Mouse (Mus musculus): ENCODE results near the gene Pabpc4.
A peak's percentile ranks its signal among the peaks of the same experiment; 100 is the strongest.
"Not testable (repeated sequence)": the region's sequence is repeated elsewhere in the genome, so short reads cannot be mapped to it uniquely, and the experiment has no call there.

Gene Pabpc4

DNA sequence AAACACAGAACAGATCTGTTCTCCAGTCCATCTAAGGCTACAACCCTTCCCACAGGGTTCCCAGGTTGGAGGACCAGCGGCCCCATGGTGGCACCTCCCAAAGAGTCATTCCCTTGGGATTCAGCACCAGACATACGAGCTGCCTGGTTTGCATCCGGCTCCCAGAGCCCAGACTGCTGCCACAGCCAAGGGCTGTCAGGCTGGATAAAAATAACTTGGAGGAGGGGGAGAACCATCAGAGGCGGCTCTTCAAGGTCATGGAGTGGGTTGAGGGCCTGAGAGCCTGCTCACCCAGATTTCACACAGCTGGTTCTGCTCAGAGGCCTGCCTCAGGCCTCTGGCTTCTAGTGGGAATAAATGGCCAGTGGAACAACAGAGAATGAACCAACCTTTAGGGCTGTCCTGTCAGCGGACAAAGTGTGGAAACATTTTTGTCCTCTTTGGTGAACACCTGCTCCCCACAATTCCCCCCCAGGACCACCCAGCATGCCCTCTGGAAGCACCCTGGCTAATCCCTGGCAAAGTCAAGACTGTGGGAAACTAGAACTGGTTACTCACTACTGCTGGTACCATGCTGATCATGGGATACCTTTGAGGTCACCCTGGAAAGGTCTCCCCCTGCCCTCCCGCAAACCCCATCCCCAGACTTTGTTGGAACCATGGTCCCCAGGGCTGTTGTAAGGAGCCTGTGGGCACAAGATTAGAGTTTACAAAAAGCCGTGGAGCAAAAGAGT, 14.8 kb upstream of the Pabpc4 start:
- DNase-seq (ENCODE audit: low read depth, low spot score): no peak

DNA sequence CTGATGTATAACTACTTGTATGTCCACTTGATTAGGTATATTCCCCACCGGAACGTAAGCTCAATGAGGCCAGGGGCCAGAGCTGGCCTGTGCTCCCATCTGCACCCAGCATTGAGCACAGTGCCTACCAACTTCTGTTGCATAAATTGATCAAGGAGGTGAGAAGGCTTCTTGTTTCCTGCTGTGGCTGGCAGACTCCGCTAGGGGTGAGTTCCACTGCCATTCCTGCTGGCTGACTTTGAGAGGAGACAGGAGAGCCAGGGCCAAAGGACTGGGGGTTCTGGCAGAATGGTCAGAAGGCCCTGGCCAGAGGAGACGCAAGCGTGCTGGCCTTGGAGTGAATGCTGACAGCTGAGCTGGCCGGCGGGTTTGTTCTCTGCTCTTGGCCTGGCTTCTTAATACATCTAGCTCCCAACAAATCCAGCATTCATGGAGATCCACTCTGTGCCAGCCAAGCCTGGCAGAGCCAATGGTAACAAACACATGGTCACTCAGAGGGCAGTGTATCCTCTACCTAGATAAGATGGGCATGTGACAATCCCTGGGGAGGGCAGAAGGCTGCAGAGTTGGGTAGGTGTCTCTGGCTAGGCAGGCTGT, 13.1 kb upstream of the Pabpc4 start:
- no peak for DNase-seq (ENCODE audit: low read depth, low spot score)

DNA sequence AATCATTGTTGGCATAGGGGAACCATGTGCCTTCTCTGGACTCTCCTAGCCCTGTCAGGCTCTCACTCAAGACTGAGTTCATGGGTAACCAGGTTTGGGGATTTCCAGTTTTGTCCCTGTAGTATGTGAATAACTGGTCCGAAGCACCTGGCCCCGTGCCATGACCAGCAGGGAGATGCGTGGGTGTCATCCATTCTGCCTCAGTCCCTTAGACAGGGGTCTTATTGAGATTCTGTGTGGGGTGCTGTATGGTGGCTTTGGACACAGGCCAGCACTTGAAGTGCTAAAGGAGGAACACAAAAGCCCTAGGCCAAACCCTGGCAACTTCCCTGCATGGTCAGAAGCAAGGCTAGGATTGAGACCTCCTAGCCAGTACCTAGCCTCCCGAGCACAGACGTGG, 9.9 kb upstream of the Pabpc4 start:
- DNase-seq (ENCODE audit: low read depth, low spot score): no peak

DNA sequence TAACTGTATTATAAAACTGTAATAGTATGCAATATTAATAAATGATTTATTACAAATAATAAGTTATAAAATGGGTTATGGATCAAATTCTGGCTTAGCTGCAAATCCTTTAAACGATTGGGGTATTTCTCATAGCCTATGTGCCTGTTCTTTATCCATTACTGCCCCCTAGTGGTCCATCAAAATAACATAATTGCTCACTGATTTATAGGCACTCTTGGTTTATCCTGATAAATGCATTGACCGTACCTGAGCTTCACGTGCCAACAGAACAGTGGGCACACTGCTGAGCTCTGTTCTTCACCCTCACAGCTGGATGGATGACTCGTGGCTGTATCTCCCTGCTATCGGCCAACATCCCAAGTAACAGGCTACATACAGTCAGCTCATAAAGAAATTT, 7.5 kb upstream of the Pabpc4 start:
- DNase-seq (ENCODE audit: low read depth, low spot score): peak; percentile 39

DNA sequence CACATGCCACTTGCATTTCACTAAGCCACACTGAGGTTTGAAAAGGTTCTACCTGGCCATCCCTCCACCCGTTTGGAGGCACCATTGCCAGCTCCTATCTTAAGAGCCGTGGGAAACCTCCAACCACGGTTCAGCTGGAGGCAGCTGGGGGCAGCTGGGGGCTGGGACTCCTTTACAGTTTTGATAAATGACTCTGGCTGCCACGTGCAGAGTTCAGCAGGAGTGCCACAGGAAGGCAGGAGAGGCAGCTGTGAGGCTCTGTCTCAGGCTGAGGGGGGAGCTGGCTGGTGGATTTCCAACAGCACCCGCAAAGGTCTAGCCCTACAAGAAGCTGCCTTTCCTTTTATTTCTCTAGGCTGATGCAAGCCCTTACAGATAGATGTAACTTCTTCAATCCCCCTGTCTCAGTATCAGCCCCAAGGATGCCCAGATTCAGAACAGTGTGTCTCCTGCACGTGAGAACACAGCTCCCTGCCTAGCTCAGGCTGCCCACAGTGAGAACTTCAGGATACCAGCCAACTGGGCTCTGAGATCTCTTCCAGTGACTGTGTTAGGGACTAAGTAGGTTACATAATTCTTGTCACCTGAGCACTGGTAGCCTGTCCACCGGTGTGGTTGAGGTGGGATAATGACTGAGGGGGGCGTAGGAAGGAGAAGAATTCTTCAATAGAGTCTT, 1.9 kb upstream of the Pabpc4 start:
- no peak for DNase-seq (ENCODE audit: low read depth, low spot score)

DNA sequence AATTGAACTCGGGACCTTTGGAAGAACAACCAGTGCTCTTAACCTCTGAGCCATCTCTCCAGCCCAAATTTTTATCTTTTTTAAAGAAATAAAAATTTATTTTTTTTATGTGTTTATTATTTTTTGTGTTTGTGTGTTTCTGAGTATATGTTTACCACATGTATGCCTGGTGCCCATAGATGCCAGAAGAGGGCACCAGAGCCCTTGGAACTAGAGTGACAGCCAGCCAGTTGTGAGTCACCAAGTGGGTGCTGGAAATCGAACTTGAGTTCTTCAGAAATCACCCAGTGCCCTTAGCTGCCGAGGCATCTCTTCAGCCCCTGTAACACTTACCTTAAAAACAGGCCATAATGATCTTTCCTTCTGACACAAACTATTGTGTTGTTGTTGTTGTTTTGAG, 8.9 kb downstream of the Pabpc4 start:
- DNase-seq (ENCODE audit: low read depth, low spot score): no peak

DNA sequence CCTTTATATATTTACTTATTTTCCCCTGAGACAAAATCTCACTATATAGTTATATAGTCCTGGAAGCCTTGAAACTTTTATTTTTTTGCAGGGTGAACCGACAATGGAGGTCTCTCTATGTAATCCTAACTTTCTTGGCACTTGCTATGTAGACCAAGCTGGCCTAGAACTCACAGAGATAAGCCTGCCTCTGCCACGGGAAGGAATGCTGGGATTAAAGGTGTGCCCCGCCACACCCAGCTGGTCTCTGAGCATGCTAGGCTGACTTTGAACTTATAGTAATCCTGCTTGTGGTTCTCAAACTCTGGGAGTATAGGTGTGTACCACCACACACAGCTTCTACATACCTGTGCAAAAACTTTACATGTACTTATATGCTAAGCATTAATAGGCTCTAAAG, 18.0 kb downstream of the Pabpc4 start:
- DNase-seq (ENCODE audit: low read depth, low spot score): no peak

DNA sequence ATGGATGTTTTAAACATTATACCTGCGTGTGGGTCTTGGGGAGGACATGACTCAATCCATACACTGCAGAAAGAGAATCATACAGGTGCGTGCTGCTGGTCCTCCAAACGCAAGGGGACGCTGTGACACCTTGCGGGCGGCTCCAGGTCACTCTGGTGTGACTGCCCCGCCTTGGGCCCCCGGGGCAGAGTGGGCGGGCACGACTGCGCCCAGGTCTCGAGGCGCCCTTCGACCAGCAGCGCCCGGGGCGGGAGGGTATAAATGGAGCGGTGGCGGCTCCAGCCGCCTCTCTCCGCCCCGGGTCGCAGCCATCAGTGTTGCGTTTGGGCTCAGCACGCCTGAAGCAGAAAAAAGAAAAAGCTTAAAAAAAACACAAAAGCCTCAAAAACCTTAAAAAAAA, 20.3 kb downstream of the Pabpc4 start:
- DNase-seq (ENCODE audit: low read depth, low spot score): peak; percentile 89

DNA sequence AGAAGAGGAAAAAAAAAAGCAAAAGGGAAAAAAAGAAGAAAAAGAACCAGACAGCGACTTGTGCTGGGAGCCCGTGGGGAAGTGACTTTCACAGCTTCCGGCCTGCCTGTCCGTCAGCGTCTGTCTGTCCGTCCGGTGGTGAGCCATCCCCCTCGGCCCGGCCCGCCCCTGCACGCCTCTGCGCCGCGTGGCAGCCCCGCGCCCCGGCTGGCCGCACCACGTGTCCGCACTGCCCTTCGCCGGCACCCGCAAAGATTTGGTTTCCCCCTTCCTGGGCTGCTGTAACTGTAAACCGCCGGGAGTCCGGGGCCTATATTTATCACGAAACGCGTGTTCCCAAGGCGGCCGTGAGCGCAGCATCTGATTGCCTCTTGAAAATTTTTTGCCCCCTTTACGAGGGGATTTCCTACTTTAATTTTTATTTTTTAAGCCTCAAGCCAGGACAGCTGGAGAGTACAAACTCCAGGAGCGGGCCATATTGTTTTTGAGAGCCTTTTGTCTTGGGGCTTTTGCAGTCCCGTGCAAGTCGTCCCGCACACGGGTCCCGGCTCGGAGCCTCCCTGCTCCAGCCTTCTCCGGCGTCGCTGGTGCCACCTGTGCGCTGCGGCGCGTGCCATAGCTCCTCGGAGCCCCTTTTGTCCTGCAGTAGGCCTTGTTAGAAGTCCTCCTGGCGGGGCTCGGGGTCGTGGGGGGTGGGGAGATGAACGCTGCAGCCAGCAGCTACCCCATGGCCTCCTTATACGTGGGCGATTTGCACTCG, 20.9 kb downstream of the Pabpc4 start:
- not testable (repeated sequence) for DNase-seq (ENCODE audit: low read depth, low spot score)

DNA sequence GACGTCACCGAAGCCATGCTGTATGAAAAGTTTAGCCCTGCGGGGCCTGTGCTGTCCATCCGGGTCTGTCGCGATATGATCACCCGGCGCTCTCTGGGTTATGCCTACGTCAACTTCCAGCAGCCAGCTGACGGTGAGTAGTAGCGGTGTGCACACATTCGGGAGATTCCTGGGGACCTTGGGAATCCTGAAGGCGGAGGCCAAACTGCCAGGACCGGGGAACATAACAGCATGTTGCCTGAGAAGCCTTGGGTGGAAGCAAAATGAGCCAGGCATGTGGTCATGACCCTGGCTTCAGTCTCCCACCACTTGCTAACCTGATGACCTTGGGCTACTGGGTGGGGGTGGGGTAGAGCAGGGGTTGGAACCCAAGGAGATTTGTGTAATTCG, 21.5 kb downstream of the Pabpc4 start:
- DNase-seq (ENCODE audit: low read depth, low spot score): not testable (repeated sequence)

DNA sequence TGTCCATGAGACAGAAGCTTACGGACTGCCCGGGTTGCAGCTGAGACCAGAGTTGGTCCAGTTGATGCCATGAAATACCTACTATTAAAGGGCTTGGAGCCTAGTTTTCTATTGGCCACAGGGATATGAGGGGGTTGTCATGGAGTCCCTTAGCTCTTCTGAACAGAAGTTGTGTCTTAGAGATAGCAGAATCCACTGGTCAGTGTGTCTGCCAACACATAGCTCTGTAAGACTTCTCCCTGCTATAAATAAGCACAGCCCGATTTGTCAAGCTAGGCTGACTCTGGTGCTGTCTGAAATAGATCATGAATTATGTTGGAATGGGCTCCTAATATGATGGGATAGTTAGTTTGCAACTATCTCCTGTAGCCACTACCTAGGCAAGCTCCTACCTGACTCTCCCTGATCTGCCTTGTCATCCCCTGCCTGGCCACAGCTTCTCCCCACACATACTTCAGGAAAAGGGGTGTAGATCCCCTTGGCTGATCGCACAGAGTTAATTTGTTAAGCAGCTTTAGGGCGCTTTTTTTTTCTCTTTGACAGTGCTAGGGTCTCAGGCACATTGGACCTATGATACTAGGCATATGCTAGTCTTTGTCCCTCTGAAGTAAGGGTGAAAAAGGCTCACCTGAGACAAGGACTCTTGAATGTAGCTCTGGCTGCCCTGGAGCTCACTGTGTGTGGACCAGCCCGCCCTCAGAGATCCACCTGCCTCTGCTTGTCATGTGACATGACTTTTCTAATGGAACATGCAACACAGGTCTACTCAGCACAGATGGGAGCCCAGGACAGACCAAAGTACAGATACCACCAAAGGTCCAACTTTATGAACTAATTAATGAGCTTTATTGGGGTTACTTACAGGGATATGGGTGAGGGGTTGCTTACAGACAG, 22.8 kb downstream of the Pabpc4 start:
- no peak for DNase-seq (ENCODE audit: low read depth, low spot score)

DNA sequence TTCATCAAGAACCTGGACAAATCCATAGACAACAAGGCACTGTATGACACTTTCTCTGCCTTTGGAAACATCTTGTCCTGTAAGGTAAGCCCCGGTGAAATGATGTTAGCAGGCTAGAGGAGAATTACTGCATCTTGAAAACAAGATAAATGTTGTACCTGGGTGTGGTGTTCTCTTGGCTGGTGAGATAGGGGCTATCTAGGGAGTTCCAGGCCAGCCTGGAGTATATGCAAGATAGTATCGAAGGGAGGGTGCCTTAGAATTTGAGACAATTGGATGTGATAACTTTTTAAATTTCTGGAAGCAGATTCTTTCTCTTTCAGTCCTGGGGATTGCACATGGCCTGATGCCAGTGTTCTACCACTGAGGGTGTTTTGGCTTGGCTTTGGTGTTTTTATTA, 24.6 kb downstream of the Pabpc4 start:
- DNase-seq (ENCODE audit: low read depth, low spot score): peak; percentile 75

DNA sequence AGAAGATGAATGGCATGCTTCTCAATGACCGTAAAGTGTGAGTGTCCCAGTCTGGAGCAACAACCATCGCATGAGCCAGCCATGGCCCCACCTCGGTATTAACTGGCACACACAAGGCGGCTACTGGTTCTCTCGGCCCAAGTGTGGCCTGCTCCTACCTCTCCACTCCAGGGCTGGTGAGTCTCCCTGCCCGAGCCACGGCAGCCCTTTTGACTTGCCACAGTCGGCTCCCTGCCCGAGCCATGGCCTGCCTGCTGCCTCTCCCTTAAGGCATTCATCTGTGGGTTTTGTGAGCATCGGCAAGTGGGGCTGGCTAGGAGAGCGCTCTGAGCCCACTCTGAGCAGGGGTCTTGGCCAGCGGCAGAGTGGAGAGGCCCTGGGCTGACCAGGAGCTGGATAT, 26.9 kb downstream of the Pabpc4 start:
- no peak for DNase-seq (ENCODE audit: low read depth, low spot score)

DNA sequence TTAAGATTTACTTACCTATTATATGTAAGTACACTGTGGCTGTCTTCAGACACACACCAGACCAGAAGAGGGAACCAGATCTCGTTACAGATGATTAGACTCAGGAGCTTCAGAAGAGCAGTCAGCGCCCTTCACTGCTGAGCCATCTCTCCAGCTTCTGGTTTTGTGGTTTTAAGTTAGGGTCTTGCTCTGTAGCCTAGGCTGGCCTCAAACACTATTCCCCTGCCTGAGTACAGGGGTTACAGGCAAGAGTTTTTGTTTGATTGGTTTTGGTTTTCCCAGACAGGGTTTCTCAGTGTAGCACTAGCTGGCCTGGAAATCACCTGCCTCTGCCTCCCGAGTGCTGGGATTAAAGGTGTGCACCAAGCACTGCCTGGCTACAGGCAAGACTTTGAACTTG, 30.2 kb downstream of the Pabpc4 start:
- DNase-seq (ENCODE audit: low read depth, low spot score): no peak

DNA sequence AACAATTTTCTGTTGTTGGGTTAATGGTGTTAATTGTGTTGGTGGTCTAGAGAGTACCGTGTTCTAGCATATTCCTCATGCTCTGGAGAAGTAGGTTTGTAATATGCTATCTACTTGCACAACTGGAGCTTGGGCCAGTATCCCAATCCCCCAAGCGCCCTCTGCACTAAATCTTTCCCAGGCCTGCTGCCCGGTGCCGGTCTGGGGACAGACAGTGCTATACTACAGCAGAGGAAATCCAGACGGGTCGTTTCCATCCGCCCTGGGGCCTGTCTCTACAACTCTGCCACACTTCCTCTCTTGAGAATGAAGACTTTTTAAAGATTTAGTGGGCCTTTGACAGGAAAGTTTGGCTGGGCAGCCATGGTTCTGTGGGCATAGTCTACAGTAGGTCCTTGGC, 30.8 kb downstream of the Pabpc4 start:
- no peak for DNase-seq (ENCODE audit: low read depth, low spot score)

DNA sequence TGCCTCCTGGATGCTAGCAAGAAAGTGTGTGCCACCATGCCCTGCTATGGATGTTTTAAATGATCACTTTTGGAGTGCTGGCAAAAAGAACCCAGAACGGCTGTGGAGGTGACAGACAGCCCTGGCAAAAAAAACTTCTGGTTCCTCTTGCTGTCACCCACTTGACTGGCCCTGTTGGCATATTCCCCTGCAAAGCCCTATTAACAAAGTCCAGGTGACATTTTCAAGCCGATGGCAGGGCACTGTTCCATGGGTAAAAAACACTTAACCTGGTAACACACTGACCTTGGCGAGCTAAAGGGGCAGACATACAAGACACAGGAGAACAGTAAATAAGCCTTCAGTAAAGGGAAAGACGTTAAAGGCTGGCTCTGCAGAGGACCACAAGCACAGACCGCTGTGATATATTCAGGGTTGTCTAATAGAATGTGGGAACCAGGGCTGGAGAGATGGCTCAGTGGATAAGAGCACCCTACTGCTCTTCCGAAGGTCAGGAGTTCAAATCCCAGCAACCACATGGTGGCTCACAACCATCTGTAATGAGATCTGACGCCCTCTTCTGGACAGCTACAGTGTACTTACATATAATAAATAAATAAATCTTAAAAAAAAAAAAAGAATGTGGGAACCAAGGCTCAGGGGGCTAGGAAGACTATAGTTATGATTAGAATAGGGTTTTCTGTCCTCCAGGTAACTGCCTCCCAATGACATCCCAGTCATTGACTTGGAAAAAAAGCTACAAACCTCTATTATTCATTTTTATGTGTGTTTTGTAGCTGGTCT, 31.7 kb downstream of the Pabpc4 start:
- no peak for DNase-seq (ENCODE audit: low read depth, low spot score)

DNA sequence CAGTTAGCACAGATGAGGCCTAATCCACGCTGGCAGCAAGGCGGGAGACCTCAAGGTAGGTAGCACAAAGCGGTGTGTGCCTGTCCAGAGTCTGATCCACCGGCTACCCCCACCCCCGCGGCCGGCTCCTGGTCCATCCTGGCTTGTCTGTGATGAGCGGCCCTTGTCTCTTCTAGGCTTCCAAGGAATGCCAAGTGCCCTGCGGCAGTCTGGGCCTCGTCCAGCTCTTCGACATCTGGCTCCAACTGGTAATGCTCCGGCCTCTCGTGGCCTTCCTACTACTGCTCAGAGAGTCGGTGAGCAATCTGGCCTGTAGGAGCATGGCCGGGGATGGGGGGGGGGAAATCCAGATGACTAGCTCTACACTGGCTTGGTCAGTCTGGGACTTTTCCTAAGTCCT, 32.9 kb downstream of the Pabpc4 start:
- DNase-seq (ENCODE audit: low read depth, low spot score): not testable (repeated sequence)

DNA sequence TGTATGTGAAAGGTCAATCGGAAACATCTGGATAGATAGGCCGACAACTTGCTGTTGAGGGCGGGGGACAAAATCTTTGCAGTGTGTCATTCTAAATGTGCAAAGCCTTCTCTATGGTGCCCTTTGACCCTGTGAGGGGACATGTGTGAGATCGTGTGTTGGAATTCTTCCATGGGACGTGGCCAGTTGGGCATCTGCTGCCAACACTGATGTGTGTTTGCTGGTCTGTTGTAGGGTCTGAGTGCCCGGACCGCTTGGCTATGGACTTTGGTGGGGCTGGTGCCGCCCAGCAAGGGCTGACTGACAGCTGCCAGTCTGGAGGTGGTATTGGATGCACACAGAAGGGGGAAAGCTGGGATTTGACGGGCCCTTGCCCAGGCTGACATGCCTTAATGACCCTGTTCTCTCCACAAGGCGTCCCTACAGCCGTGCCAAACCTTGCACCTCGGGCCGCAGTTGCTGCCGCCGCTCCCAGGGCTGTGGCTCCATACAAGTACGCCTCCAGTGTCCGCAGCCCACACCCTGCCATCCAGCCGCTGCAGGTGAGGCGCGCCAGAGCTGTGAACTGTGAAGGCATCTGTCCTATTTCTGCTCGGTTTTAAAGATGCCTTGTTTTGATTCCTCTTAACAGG, 33.5 kb downstream of the Pabpc4 start:
- DNase-seq (ENCODE audit: low read depth, low spot score): no peak

DNA sequence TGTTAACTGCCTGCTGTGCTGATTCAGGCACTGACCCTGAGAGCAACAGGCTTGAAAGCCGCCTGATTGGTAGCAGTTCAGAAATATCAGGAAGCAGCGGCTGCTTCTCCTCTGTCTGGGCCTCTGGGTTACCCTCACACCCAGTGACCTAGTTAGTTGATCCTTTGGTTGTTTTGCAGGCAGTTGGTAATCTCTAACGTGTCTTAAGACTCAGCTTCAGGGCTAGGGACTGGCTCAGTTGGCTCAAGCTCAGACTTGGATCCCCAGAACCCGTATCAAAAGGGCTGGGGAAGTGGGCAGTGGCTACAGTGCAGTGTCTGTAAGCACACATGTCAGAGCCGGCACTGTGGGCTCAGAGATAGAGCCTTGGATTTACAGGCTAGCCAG, 34.0 kb downstream of the Pabpc4 start:
- no peak for DNase-seq (ENCODE audit: low read depth, low spot score)

Measured in c-Kit-negative CD71-positive TER-119-positive erythroid progenitor cells, embryonic 14.5 days (primary cell).